Mouse (Mus musculus) liver, adult 2 months (tissue): ENCODE measurements around the gene Olfr814. TPM values are rescaled to one million over a fixed set of nuclear protein-coding genes. Genes with fewer than 3 reads are reported as not detected.

Experiments
- DNase-seq: peaks from one replicate; pipeline ENCODE4 v3.0.0-alpha.2; 2011; ENCODE audit warnings: low read depth, low spot score; ENCODE audit errors: extremely low read depth
- H3K27ac ChIP-seq: fragments of 200-500 bp; replicated peaks from 2 replicates; pipeline ENCODE4 v1.5.1; 2012; ENCODE audit warnings: low read depth, mild to moderate bottlenecking, control low read depth, inconsistent platforms, low read length; ENCODE audit not compliant: insufficient read depth
- H3K27me3 ChIP-seq: fragments of 200-500 bp; 2 replicates; pipeline ENCODE4 v1.6.1; 2012; ENCODE audit warnings: mild to moderate bottlenecking, moderate library complexity, low read length, inconsistent platforms; ENCODE audit not compliant: control insufficient read depth, insufficient read depth
- H3K36me3 ChIP-seq: fragments of 200-500 bp; 2 replicates; pipeline ENCODE4 v1.6.1; 2012; ENCODE audit warnings: low read length, inconsistent platforms; ENCODE audit not compliant: control insufficient read depth, insufficient read depth
- H3K4me1 ChIP-seq: fragments of 200-500 bp; 2 replicates; pipeline ENCODE4 v1.6.1; 2011; ENCODE audit warnings: low read length; ENCODE audit not compliant: control insufficient read depth, insufficient read depth
- H3K4me3 ChIP-seq: fragments of 200-500 bp; 2 replicates; pipeline ENCODE4 v1.5.1; 2011; ENCODE audit warnings: low read depth, mild to moderate bottlenecking, control low read depth, low read length, moderate library complexity; ENCODE audit not compliant: insufficient read depth
- H3K79me2 ChIP-seq: fragments of 200-500 bp; 2 replicates; pipeline ENCODE4 v1.6.1; 2012; ENCODE audit warnings: inconsistent platforms, mild to moderate bottlenecking, low read length, moderate library complexity; ENCODE audit not compliant: control insufficient read depth, insufficient read depth
- H3K9ac ChIP-seq: fragments of 200-500 bp; 2 replicates; pipeline ENCODE4 v1.6.1; 2012; ENCODE audit warnings: low read depth, mild to moderate bottlenecking, control low read depth, inconsistent platforms, low read length
- CTCF ChIP-seq: fragments of 200-500 bp; IDR thresholded peaks from 2 replicates; pipeline ENCODE4 v1.5.1; 2011; ENCODE audit warnings: low read depth, low read length, control low read depth
- POLR2A ChIP-seq: fragments of 200-500 bp; IDR thresholded peaks from 2 replicates; pipeline ENCODE4 v1.6.1; 2011; ENCODE audit warnings: low read length, control low read depth; ENCODE audit not compliant: insufficient read depth; ENCODE audit errors: extremely low read depth
- WGBS: fragments of 180-500 bp; shearing (Covaris S2); methylation state at CpG from one replicate; pipeline ENCODE4 v1.1.7; 2018; 5-methylcytosine and 5-hydroxymethylcytosine counted together
- polyA plus RNA-seq: library from polyadenylated mRNA; depleted of rRNA; stranded (reverse); fragments of >200 nt; gene quantifications from 2 replicates; pipeline ENCODE4 v1.2.3, GENCODE M21; 2012; rRNA removed
- total RNA-seq: library from RNA; depleted of rRNA; stranded (reverse); fragments of >200 nt; gene quantifications from 2 replicates; pipeline ENCODE4 v1.2.3, GENCODE M21; 2014; rRNA removed

Olfr814 gene
- total and polyA plus RNA-seq, 2 experiments, result not detected

DNA sequence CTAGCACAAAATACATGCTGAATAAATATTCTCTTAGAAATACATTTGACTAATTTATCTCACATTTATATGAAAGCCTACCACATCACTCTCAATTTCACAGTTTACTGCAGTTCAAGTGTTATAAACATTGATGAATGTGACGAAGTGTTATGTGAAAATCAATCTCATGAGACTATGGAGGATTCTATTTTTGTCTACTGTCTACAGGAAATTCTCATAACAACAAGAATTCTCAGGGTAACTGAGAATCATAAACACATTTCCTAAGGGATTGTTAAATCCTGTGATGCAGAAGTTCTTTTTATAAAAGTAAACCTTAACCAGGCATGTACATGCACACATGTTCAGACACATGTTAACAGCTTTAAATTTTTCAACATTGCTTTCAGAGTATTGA is 33.7 kb downstream of the Olfr814 start, which contains the start of gene Olfr812:
Gene Olfr812, minus strand, starts transcription at position 101 of the 400 bp plus-strand sequence.
- H3K9ac ChIP-seq, result no peak within 1 kb of the TSS
- WGBS, result 41% methylated on average over 1 of the region's 1 CpGs
- TF ChIP-seq CTCF, result no peak
- no peak for TF ChIP-seq POLR2A
- H3K4me1 ChIP-seq, result no peaks in the 10 kb centered on the region
- no peaks in the 10 kb centered on the region for H3K27me3 ChIP-seq
- DNase-seq, result no peak
- no peak within 1 kb of the TSS for H3K27ac ChIP-seq
- H3K36me3 ChIP-seq, result no peaks in the 10 kb centered on the region
- no peaks in the 10 kb centered on the region for H3K79me2 ChIP-seq
- H3K4me3 ChIP-seq, result no peak within 1 kb of the TSS

Other genes with a start within 250 kb of the Olfr814 start
- not detected in 2 replicates for gene Olfr799, start 242.4 kb downstream of the Olfr814 start, total RNA-seq
- not detected in 2 replicates for gene Olfr799, start 242.4 kb downstream of the Olfr814 start, polyA plus RNA-seq
- gene Olfr800, start 222.2 kb downstream of the Olfr814 start, total RNA-seq, result not detected in 2 replicates
- not detected in 2 replicates for gene Olfr800, start 222.2 kb downstream of the Olfr814 start, polyA plus RNA-seq
- not detected in 2 replicates for gene Olfr801, start 206.0 kb downstream of the Olfr814 start, total RNA-seq
- not detected in 2 replicates for gene Olfr801, start 206.0 kb downstream of the Olfr814 start, polyA plus RNA-seq
- not detected in 2 replicates for gene Olfr802, start 191.7 kb downstream of the Olfr814 start, total RNA-seq
- not detected in 2 replicates for gene Olfr802, start 191.7 kb downstream of the Olfr814 start, polyA plus RNA-seq
- not detected in 2 replicates for gene Olfr803, start 185.6 kb downstream of the Olfr814 start, total RNA-seq
- not detected in 2 replicates for gene Olfr803, start 185.6 kb downstream of the Olfr814 start, polyA plus RNA-seq
- not detected in 2 replicates for gene Olfr804, start 176.6 kb downstream of the Olfr814 start, total RNA-seq
- gene Olfr804, start 176.6 kb downstream of the Olfr814 start, polyA plus RNA-seq, result not detected in 2 replicates
- gene Olfr805, start 150.5 kb downstream of the Olfr814 start, total RNA-seq, result not detected in 2 replicates
- not detected in 2 replicates for gene Olfr805, start 150.5 kb downstream of the Olfr814 start, polyA plus RNA-seq
- gene Olfr806, start 137.9 kb downstream of the Olfr814 start, total RNA-seq, result not detected in 2 replicates
- gene Olfr806, start 137.9 kb downstream of the Olfr814 start, polyA plus RNA-seq, result not detected in 2 replicates
- gene Olfr807, start 122.1 kb downstream of the Olfr814 start, total RNA-seq, result not detected in 2 replicates
- not detected in 2 replicates for gene Olfr807, start 122.1 kb downstream of the Olfr814 start, polyA plus RNA-seq
- gene Olfr808, start 114.4 kb downstream of the Olfr814 start, total RNA-seq, result not detected in 2 replicates
- not detected in 2 replicates for gene Olfr808, start 114.4 kb downstream of the Olfr814 start, polyA plus RNA-seq
- gene Olfr809, start 105.2 kb downstream of the Olfr814 start, total RNA-seq, result not detected in 2 replicates
- not detected in 2 replicates for gene Olfr809, start 105.2 kb downstream of the Olfr814 start, polyA plus RNA-seq
- not detected in 2 replicates for gene Olfr810, start 84.9 kb downstream of the Olfr814 start, total RNA-seq
- gene Olfr810, start 84.9 kb downstream of the Olfr814 start, polyA plus RNA-seq, result not detected in 2 replicates
- not detected in 2 replicates for gene Olfr811, start 75.5 kb downstream of the Olfr814 start, total RNA-seq
- gene Olfr811, start 75.5 kb downstream of the Olfr814 start, polyA plus RNA-seq, result not detected in 2 replicates
- gene Olfr812, start 33.8 kb downstream of the Olfr814 start, total RNA-seq, result not detected in 2 replicates
- not detected in 2 replicates for gene Olfr812, start 33.8 kb downstream of the Olfr814 start, polyA plus RNA-seq
- not detected in 2 replicates for gene Olfr813, start 24.5 kb downstream of the Olfr814 start, total RNA-seq
- gene Olfr813, start 24.5 kb downstream of the Olfr814 start, polyA plus RNA-seq, result not detected in 2 replicates
- 0.13 TPM in 1 of 2 replicates, not detected in the other for gene Olfr815, start 26.0 kb upstream of the Olfr814 start, total RNA-seq
- gene Olfr815, start 26.0 kb upstream of the Olfr814 start, polyA plus RNA-seq, result not detected in 2 replicates
- not detected in 2 replicates for gene Olfr816, start 35.7 kb upstream of the Olfr814 start, total RNA-seq
- not detected in 2 replicates for gene Olfr816, start 35.7 kb upstream of the Olfr814 start, polyA plus RNA-seq
- gene Olfr818, start 69.2 kb upstream of the Olfr814 start, total RNA-seq, result not detected in 2 replicates
- not detected in 2 replicates for gene Olfr818, start 69.2 kb upstream of the Olfr814 start, polyA plus RNA-seq
- gene Olfr819, start 87.4 kb upstream of the Olfr814 start, total RNA-seq, result not detected in 2 replicates
- not detected in 2 replicates for gene Olfr819, start 87.4 kb upstream of the Olfr814 start, polyA plus RNA-seq
- not detected in 2 replicates for gene Olfr247, start 96.3 kb upstream of the Olfr814 start, total RNA-seq
- gene Olfr247, start 96.3 kb upstream of the Olfr814 start, polyA plus RNA-seq, result not detected in 2 replicates
- not detected in 2 replicates for gene Gm10310, start 105.2 kb upstream of the Olfr814 start, total RNA-seq
- gene Gm10310, start 105.2 kb upstream of the Olfr814 start, polyA plus RNA-seq, result not detected in 2 replicates
- not detected in 2 replicates for gene Olfr820, start 132.8 kb upstream of the Olfr814 start, total RNA-seq
- not detected in 2 replicates for gene Olfr820, start 132.8 kb upstream of the Olfr814 start, polyA plus RNA-seq
- gene Olfr821, start 150.5 kb upstream of the Olfr814 start, total RNA-seq, result not detected in 2 replicates
- gene Olfr821, start 150.5 kb upstream of the Olfr814 start, polyA plus RNA-seq, result not detected in 2 replicates
- not detected in 2 replicates for gene Olfr822, start 191.4 kb upstream of the Olfr814 start, total RNA-seq
- not detected in 2 replicates for gene Olfr822, start 191.4 kb upstream of the Olfr814 start, polyA plus RNA-seq
- not detected in 2 replicates for gene Olfr823, start 235.5 kb upstream of the Olfr814 start, total RNA-seq
- gene Olfr823, start 235.5 kb upstream of the Olfr814 start, polyA plus RNA-seq, result not detected in 2 replicates